Mouse (Mus musculus) heart, embryonic 11.5 days (tissue): Measurements from ENCODE around the gene Derl2. TPM values are rescaled to one million over a fixed set of nuclear protein-coding genes. Genes with fewer than 3 reads are reported as not detected.
A peak's percentile ranks its signal among the peaks of the same experiment; 100 is the strongest.

Experiments used
- ATAC-seq: fragments of 200-750 bp; cut with Nextera tagmentation; replicated peaks from 2 replicates; pipeline ENCODE4 v1.8.0; 2017; ENCODE audit warnings: moderate library complexity; ENCODE audit not compliant: insufficient number of reproducible peaks, low FRiP score, low TSS enrichment
- H3K27ac ChIP-seq: fragments of 300-500 bp; sonication (generic); 2 replicates; pipeline ENCODE4 v1.5.1; 2014; ENCODE audit warnings: mild to moderate bottlenecking, low read depth, low read length
- H3K27me3 ChIP-seq: fragments of 300-500 bp; sonication (generic); 2 replicates; pipeline ENCODE4 v1.6.1; 2014; ENCODE audit warnings: mild to moderate bottlenecking, low read length, mixed read lengths; ENCODE audit not compliant: control insufficient read depth, insufficient read depth
- H3K36me3 ChIP-seq: fragments of 300-500 bp; sonication (generic); 2 replicates; pipeline ENCODE4 v1.6.1; 2014; ENCODE audit warnings: mild to moderate bottlenecking, low read length, moderate library complexity, mixed read lengths; ENCODE audit not compliant: control insufficient read depth, insufficient read depth
- H3K4me1 ChIP-seq: fragments of 300-500 bp; sonication (generic); 2 replicates; pipeline ENCODE4 v1.6.1; 2014; ENCODE audit warnings: low read length; ENCODE audit not compliant: control insufficient read depth, insufficient read depth
- H3K4me2 ChIP-seq: fragments of 300-500 bp; sonication (generic); 2 replicates; pipeline ENCODE4 v1.6.1; 2014; ENCODE audit warnings: mild to moderate bottlenecking, moderate library complexity
- H3K4me3 ChIP-seq: fragments of 300-500 bp; sonication (generic); 2 replicates; pipeline ENCODE4 v1.5.1; 2014; ENCODE audit warnings: low read depth, low read length
- H3K9ac ChIP-seq: fragments of 300-500 bp; sonication (generic); 2 replicates; pipeline ENCODE4 v1.6.1; 2014; ENCODE audit warnings: mild to moderate bottlenecking, low read depth, low read length, moderate library complexity
- H3K9me3 ChIP-seq: fragments of 300-500 bp; sonication (generic); replicated peaks from 2 replicates; pipeline ENCODE4 v1.6.1; 2016; ENCODE audit warnings: low read length; ENCODE audit not compliant: control insufficient read depth
- WGBS: fragments of 180-500 bp; shearing (Covaris S2); extraction: QIAGEN DNeasy Blood & Tissue Kit; methylation state at CpG from one replicate; pipeline ENCODE4 v1.1.7; 2014; ENCODE audit not compliant: insufficient replicate concordance; 5-methylcytosine and 5-hydroxymethylcytosine counted together
- polyA plus RNA-seq: library from polyadenylated mRNA; unstranded; fragments of >200 nt; fragmentation: Nextera tagmentation; extraction: Ambion mirVana; gene quantifications from 2 replicates; pipeline ENCODE4 v1.2.1, GENCODE M21; 2014

The Derl2 gene
- polyA plus RNA-seq, 1 experiment from 2014 or later: 34.8 TPM

DNA sequence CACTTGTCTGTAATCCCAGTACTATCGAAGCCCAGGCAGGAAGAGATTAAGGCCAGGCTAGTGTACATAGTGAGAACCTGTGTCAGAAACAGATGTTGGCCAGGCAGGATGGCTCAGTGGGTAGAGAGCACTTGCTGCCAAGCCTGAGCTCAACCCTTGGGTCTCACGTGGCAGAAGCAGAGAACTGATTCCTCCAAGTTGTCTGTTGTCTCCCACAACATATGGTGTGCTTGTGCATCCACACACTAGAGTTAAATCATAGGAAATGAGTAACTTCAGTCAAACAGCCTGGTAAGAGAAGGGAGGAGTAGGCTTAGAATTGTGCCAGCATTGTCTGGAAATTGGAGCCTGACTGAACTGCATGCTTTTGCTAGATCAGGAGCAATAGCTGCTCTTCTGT, 44.4 kb downstream of the Derl2 start:
- no peak overlapping the region for H3K4me2 ChIP-seq
- WGBS: 78% methylated on average over 2 of the region's 2 CpGs
- H3K27me3 ChIP-seq: no peaks in the 10 kb centered on the region
- H3K27ac ChIP-seq: no peak overlapping the region
- no peak for ATAC-seq
- H3K36me3 ChIP-seq: peaks cover 26% of the 10 kb centered on the region
- no peak overlapping the region for H3K9ac ChIP-seq
- peaks cover 4% of the 10 kb centered on the region; the same call in 1 of the 2 replicates for H3K4me1 ChIP-seq
- no peak overlapping the region for H3K4me3 ChIP-seq
- H3K9me3 ChIP-seq: no peaks in the 10 kb centered on the region

DNA sequence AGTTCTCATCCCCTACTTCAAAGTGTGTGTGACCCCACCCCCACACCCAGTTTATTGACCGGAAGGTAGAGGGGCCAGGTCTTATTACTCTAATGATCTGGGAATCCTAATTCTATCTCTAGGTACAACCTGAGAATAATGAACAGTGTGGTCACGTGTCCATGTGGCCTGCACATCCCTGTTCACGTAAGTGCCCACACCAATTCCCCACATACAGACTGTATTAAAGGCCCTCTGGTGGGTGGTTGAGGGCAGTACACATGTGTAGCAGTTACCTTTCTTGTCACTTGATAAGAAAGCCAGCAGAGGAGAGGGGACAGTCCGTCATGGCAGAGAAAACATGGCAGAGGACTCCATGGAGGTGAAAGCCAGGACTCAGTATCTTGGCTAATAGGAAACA, 45.7 kb downstream of the Derl2 start:
- no peaks in the 10 kb centered on the region for H3K9me3 ChIP-seq
- 78% methylated on average over 4 of the region's 4 CpGs for WGBS
- H3K4me2 ChIP-seq: no peak overlapping the region
- H3K4me3 ChIP-seq: no peak overlapping the region
- no peaks in the 10 kb centered on the region for H3K27me3 ChIP-seq
- H3K36me3 ChIP-seq: peaks cover 21% of the 10 kb centered on the region
- H3K27ac ChIP-seq: no peak overlapping the region
- peaks cover 4% of the 10 kb centered on the region; the same call in 1 of the 2 replicates for H3K4me1 ChIP-seq
- no peak for ATAC-seq
- no peak overlapping the region for H3K9ac ChIP-seq

GRCm38 (mm10) chr11:70972586-70972985, 47.1 kb downstream of the Derl2 start:
- peaks cover 12% of the 10 kb centered on the region for H3K4me1 ChIP-seq
- 55% methylated on average over 1 of the region's 1 CpGs for WGBS
- no peak overlapping the region for H3K27ac ChIP-seq
- ATAC-seq: no peak
- H3K9me3 ChIP-seq: no peaks in the 10 kb centered on the region
- no peaks in the 10 kb centered on the region for H3K27me3 ChIP-seq
- H3K4me3 ChIP-seq: no peak overlapping the region
- no peak overlapping the region for H3K4me2 ChIP-seq
- peaks cover 11% of the 10 kb centered on the region; the same call in 1 of the 2 replicates for H3K36me3 ChIP-seq
- H3K9ac ChIP-seq: no peak overlapping the region

- H3K4me1 ChIP-seq: peaks cover 12% of the 10 kb centered on the region
- peak overlapping the region; percentile 85 for H3K4me2 ChIP-seq
- H3K27ac ChIP-seq: peak overlapping the region; percentile 86
- peak overlapping the region; percentile 65 for H3K9ac ChIP-seq
- H3K36me3 ChIP-seq: peaks cover under 1% of the 10 kb centered on the region; the same call in 1 of the 2 replicates
- peak; percentile 47; the same call in 1 of the 2 replicates for ATAC-seq
- H3K27me3 ChIP-seq: no peaks in the 10 kb centered on the region
- no peaks in the 10 kb centered on the region for H3K9me3 ChIP-seq
- H3K4me3 ChIP-seq: peak overlapping the region; percentile 96
- WGBS: 16% methylated on average over 24 of the region's 24 CpGs
These were observed 48.8 kb downstream of the Derl2 start for GRCm38 (mm10) chr11:70970560-70971540.

DNA sequence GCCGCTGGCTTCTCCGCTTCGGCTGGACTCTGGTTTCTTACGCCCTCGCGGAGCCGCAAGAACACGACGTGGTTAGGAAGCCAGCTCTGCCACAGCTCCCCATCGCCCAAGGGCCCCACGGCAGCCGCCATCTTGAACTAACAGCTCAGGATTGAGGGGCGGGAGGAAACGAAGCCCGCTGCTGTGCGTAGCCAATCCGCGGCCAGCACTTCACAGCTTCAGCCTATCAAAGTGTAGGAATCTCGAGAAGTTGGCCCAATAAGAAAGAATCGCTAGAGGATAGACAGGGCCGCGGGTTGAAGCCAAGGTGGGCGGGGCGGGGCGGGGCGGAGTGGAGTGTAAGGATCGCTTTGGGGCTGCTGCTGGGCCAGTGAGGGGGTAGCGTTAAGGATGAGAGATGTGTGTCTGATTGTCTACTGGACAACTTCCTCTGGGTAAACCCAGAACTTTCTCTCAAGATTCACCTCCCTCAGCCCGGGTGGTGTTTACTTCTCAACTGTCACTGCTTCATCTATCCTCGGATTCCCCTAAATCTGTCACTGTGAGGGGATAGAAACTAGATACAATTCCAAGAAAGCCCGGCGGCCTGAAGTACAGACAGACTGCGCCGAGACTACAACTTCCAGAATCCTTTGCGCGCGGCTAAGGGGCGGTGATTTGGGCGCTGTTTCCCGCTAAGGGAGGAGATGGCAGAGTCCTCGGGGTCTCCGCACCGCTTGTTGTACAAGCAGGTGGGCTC, 49.7 kb downstream of the Derl2 start, which contains the start of the genes Nup88 and Rpain:
Gene Nup88 (minus strand): TSS at position 153 of the 739 bp plus-strand sequence.
Gene Rpain (plus strand): TSS at position 393 of the 739 bp plus-strand sequence.
- H3K36me3 ChIP-seq: peaks cover 7% of the 10 kb centered on the region; the same call in 1 of the 2 replicates
- ATAC-seq: peak; percentile 95
- under 1% methylated on average over 43 of the region's 43 CpGs for WGBS

DNA sequence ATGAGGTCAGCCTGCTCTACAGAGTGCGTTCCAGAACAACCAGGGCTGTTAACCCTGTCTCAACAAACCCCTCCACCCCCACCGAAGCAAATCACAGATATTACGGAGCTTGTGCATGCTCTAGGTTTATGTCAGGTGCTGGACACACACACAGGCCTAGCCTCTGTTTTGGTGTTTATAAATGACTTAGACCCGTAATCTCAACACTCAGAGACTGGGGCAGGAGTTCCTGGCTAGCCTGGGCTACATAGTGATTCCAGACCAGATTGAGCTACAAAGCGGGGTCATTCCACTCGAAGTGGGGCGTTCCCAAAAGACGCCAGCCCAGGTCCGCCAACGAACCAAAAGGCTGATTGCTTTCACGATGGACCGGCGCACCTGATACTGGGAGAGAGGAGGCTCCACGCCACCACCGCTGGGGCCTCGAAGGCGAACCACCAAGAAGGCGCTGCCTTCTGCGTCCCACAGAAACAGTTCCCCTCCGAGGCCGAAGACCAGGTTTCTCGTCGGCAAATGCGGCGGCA, 50.3 kb downstream of the Derl2 start:
- 1% methylated on average over 25 of the region's 25 CpGs for WGBS
- peak overlapping the region; percentile 92 for H3K9ac ChIP-seq
- peaks cover 10% of the 10 kb centered on the region; the same call in 1 of the 2 replicates for H3K36me3 ChIP-seq
- no peak for ATAC-seq
- H3K9me3 ChIP-seq: no peaks in the 10 kb centered on the region
- peak overlapping the region; percentile 96 for H3K4me3 ChIP-seq
- peak overlapping the region; percentile 85 for H3K4me2 ChIP-seq
- peaks cover 12% of the 10 kb centered on the region for H3K4me1 ChIP-seq
- no peaks in the 10 kb centered on the region for H3K27me3 ChIP-seq
- H3K27ac ChIP-seq: peak overlapping the region; percentile 88

More for the DNA sequence above, 49.7 kb downstream of the Derl2 start, which contains the start of the genes Nup88 and Rpain:
- peak within 1 kb of the TSS; percentile 96 for H3K4me3 ChIP-seq
- no peaks in the 10 kb centered on the region for H3K27me3 ChIP-seq
- H3K4me2 ChIP-seq: peak within 1 kb of the TSS; percentile 85
- peak within 1 kb of the TSS; percentile 88 for H3K27ac ChIP-seq
- no peaks in the 10 kb centered on the region for H3K9me3 ChIP-seq
- H3K4me1 ChIP-seq: peaks cover 12% of the 10 kb centered on the region
- peak within 1 kb of the TSS; percentile 92 for H3K9ac ChIP-seq

GRCm38 (mm10) chr11:70964222-70964907, 55.3 kb downstream of the Derl2 start:
- Histone ChIP-seq H3K4me3 (no peak overlapping the region), H3K27ac (no peak overlapping the region), H3K9me3 (no peaks in the 10 kb centered on the region), H3K9ac (no peak overlapping the region), H3K4me1 (peaks cover 8% of the 10 kb centered on the region), H3K4me2 (no peak overlapping the region), H3K27me3 (no peaks in the 10 kb centered on the region), H3K36me3 (peaks cover 27% of the 10 kb centered on the region)
- ATAC-seq: no peak
- WGBS: 87% methylated on average over 4 of the region's 4 CpGs
